ENCODE assay signal across 47 mouse cellular contexts in genomic region chr5:129657016-129657415, GRCm38 (mm10). TPM values are rescaled to one million over a fixed set of nuclear protein-coding genes. Genes with fewer than 3 reads are reported as not detected.
"Had no signal": no experiment of that assay in that cellular context is flagged by ENCODE, and none has a peak within 500 bp of the region (broad histone marks: within the 10 kb centered on the region; RNA-seq: fewer than 3 reads in every experiment).

No protein-coding gene starts in this region.

- H3K4me3 ChIP-seq: limb, embryonic 10.5 days; limb, embryonic 12.5 days; limb, embryonic 13.5 days; limb, embryonic 15.5 days; liver, embryonic 12.5 days; liver, embryonic 13.5 days; liver, embryonic 15.5 days; lung, embryonic 15.5 days; megakaryocyte, embryonic 14.5 days; midbrain, embryonic 10.5 days; midbrain, embryonic 12.5 days; midbrain, embryonic 13.5 days; midbrain, embryonic 15.5 days; myocyte; neural tube, embryonic 12.5 days had no signal

- H3K27me3 ChIP-seq: limb, embryonic 12.5 days; limb, embryonic 13.5 days; limb, embryonic 15.5 days; liver, embryonic 12.5 days; liver, embryonic 13.5 days; liver, embryonic 15.5 days; lung, embryonic 15.5 days; megakaryocyte, embryonic 14.5 days; midbrain, embryonic 12.5 days; midbrain, embryonic 13.5 days; midbrain, embryonic 15.5 days; neural tube, embryonic 12.5 days had no signal

- H3K4me1 ChIP-seq: limb, embryonic 10.5 days; limb, embryonic 12.5 days; limb, embryonic 13.5 days; limb, embryonic 15.5 days; liver, embryonic 12.5 days; liver, embryonic 13.5 days; liver, embryonic 15.5 days; lung, embryonic 15.5 days; midbrain, embryonic 10.5 days; midbrain, embryonic 12.5 days; midbrain, embryonic 13.5 days; midbrain, embryonic 15.5 days; neural tube, embryonic 12.5 days had no signal

- H3K27ac ChIP-seq: limb, embryonic 10.5 days; limb, embryonic 12.5 days; limb, embryonic 13.5 days; limb, embryonic 15.5 days; liver, embryonic 12.5 days; liver, embryonic 13.5 days; liver, embryonic 14.5 days; liver, embryonic 15.5 days; lung, embryonic 15.5 days; macrophage; midbrain, embryonic 10.5 days; midbrain, embryonic 12.5 days; midbrain, embryonic 13.5 days; midbrain, embryonic 15.5 days; neural tube, embryonic 12.5 days had no signal

- DNase-seq: left cerebral cortex, postnatal 4 days; liver; liver, embryonic 13.5 days; liver, postnatal 0 days; lung, adult 18-20 months; lung, adult 2 months; lung, embryonic 14.5 days; lung, postnatal 10 days; lung, postnatal 14 days; lung, postnatal 36 days; lung, postnatal 4 days; midbrain, embryonic 14.5 days had no signal

RNA-seq across cellular contexts. Expression of gene Sept14, which starts 51.3 kb away (rescaled TPM):
- total RNA-seq: left cerebral cortex, postnatal 10 days; left cerebral cortex, postnatal 14 days; left cerebral cortex, postnatal 25 days; left cerebral cortex, postnatal 36 days; left cerebral cortex, postnatal 4 days; liver, adult 2 months; megakaryocyte progenitor cell, adult 5-6 weeks; megakaryocyte, adult 5-6 weeks; megakaryocyte-erythroid progenitor cell, adult 5-6 weeks; midbrain, postnatal 0 days; monocyte, adult 5-6 weeks had no signal
- polyA plus RNA-seq: limb, embryonic 10.5 days; limb, embryonic 11.5 days; limb, embryonic 12.5 days; limb, embryonic 13.5 days; limb, embryonic 14.5 days; limb, embryonic 15.5 days; liver, adult 2 months; liver, embryonic 11.5 days; liver, embryonic 12.5 days; liver, embryonic 13.5 days; liver, embryonic 14.5 days; liver, embryonic 15.5 days; liver, embryonic 16.5 days; liver, postnatal 0 days; lung, adult 2 months; lung, embryonic 14.5 days; lung, embryonic 15.5 days; lung, embryonic 16.5 days; lung, postnatal 0 days; macrophage; midbrain, embryonic 10.5 days; midbrain, embryonic 11.5 days; midbrain, embryonic 12.5 days; midbrain, embryonic 13.5 days; midbrain, embryonic 14.5 days; midbrain, embryonic 15.5 days; midbrain, embryonic 16.5 days; midbrain, postnatal 0 days; neural tube, embryonic 11.5 days; neural tube, embryonic 12.5 days had no signal
